Mouse (Mus musculus) hindbrain, embryonic 15.5 days (tissue): Measurements from ENCODE around the gene Pop7. TPM values are rescaled to one million over a fixed set of nuclear protein-coding genes. Genes with fewer than 3 reads are reported as not detected.
A peak's percentile ranks its signal among the peaks of the same experiment; 100 is the strongest.

ENCODE experiments used
- ATAC-seq: fragments of 200-750 bp; cut with Nextera tagmentation; 2 replicates; pipeline ENCODE4 v1.8.0; 2017; ENCODE audit warnings: low read depth, moderate number of reproducible peaks, moderate TSS enrichment; ENCODE audit not compliant: low FRiP score
- H3K27ac ChIP-seq: fragments of 300-500 bp; sonication (generic); replicated peaks from 2 replicates; pipeline ENCODE4 v1.5.1; 2015; ENCODE audit warnings: mild to moderate bottlenecking, inconsistent platforms
- H3K27me3 ChIP-seq: fragments of 300-500 bp; sonication (generic); 2 replicates; pipeline ENCODE4 v1.6.1; 2015; ENCODE audit warnings: control low read depth, inconsistent platforms
- H3K36me3 ChIP-seq: fragments of 300-500 bp; sonication (generic); 2 replicates; pipeline ENCODE4 v1.6.1; 2015; ENCODE audit warnings: control low read depth, inconsistent platforms
- H3K4me1 ChIP-seq: fragments of 300-500 bp; sonication (generic); replicated peaks from 2 replicates; pipeline ENCODE4 v1.6.1; 2015; ENCODE audit warnings: control low read depth, inconsistent platforms
- H3K4me2 ChIP-seq: fragments of 300-500 bp; sonication (generic); 2 replicates; pipeline ENCODE4 v1.6.1; 2015; ENCODE audit warnings: moderate library complexity, mild to moderate bottlenecking, inconsistent platforms
- H3K4me3 ChIP-seq: fragments of 300-500 bp; sonication (generic); 2 replicates; pipeline ENCODE4 v1.5.1; 2015; ENCODE audit warnings: mild to moderate bottlenecking, inconsistent platforms
- H3K9ac ChIP-seq: fragments of 300-500 bp; sonication (generic); 2 replicates; pipeline ENCODE4 v1.6.1; 2015; ENCODE audit warnings: inconsistent platforms
- H3K9me3 ChIP-seq: fragments of 300-500 bp; sonication (generic); 2 replicates; pipeline ENCODE4 v1.6.1; 2016; ENCODE audit warnings: control low read depth, inconsistent platforms
- WGBS: fragments of 180-500 bp; shearing (Covaris S2); methylation state at CpG from one replicate; pipeline ENCODE4 v1.1.7; 2015; 5-methylcytosine and 5-hydroxymethylcytosine counted together
- polyA plus RNA-seq: library from polyadenylated mRNA; unstranded; fragments of >200 nt; fragmentation: Nextera tagmentation; extraction: Ambion mirVana; gene quantifications from 2 replicates; pipeline ENCODE4 v1.2.1, GENCODE M21; 2015

The Pop7 gene
- polyA plus RNA-seq, 1 experiment from 2014 or later = 81.0 TPM

DNA sequence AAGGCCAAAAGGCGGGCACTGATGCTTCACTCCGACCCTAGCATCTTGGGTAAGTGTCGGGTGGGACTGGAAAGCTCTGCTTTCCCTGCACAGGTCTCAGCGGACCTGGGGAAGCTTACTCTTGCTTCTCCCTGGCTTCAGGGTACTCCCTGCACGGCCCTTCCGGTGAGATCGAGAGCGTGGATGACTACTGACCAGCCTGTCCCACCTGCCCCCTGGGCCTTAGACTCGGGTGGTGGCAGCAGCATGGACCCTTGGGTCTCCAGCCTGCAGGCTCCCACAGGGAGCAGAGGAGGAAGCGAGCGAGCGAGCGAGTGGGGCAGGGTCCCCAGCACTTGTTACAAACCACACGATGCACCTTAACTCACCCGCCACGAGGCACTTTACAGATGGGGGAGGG lies 23.2 kb upstream of the Pop7 start:
- Histone ChIP-seq H3K9me3 (no peaks in the 10 kb centered on the region), H3K4me1 (peaks cover 33% of the 10 kb centered on the region), H3K4me2 (no peak overlapping the region), H3K9ac (peak overlapping the region; percentile 15; the same call in 1 of the 2 replicates), H3K36me3 (peaks cover 77% of the 10 kb centered on the region), H3K27me3 (no peaks in the 10 kb centered on the region), H3K27ac (peak overlapping the region; percentile 7; the same call in 1 of the 2 replicates), H3K4me3 (no peak overlapping the region)
- WGBS = 75% methylated on average over 16 of the region's 16 CpGs
- ATAC-seq = no peak

DNA sequence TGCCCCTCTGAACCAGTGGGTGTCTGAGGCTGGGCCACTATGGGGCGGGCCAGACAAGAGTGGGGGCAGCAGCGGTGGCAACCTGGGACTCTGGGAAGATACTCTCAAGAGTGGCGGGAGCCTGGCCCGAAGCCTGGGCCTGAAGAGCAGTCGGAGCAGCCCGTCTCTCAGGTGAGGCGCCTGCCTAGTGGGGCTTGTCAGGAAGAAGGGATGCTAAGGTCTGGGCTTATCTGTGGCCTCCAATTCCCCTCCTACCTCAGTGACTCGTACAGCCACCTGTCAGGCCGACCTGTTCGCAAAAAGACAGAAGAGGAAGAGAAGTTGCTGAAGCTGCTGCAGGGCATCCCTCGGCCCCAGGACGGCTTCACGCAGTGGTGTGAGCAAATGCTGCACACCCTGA lies 22.4 kb upstream of the Pop7 start:
- H3K9ac ChIP-seq = no peak overlapping the region
- no peaks in the 10 kb centered on the region for H3K9me3 ChIP-seq
- 0 out of 2 replicates have a peak overlapping the region, but pooled peaks have one; percentile 7 for H3K27ac ChIP-seq
- no peak for ATAC-seq
- no peak overlapping the region for H3K4me2 ChIP-seq
- H3K4me1 ChIP-seq = peaks cover 24% of the 10 kb centered on the region
- H3K36me3 ChIP-seq = peaks cover 85% of the 10 kb centered on the region
- WGBS = 88% methylated on average over 13 of the region's 13 CpGs
- H3K27me3 ChIP-seq = no peaks in the 10 kb centered on the region
- no peak overlapping the region for H3K4me3 ChIP-seq

DNA sequence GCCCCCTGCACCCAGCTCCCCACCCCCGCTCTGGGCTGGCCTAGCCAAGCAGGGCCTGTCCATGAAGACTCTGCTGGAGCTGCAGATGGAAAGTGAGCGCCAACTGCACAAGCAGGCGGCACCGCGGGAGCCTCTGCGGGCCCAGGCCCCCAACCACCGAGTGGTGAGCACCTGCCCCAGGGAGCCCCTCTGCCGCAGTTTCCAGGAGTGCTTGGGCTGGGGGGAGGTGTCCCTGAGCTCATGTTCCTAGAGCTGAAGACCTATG lies 21.9 kb upstream of the Pop7 start:
- Histone ChIP-seq H3K36me3 (peaks cover 86% of the 10 kb centered on the region), H3K9me3 (no peaks in the 10 kb centered on the region), H3K27me3 (no peaks in the 10 kb centered on the region), H3K4me2 (no peak overlapping the region), H3K4me1 (peaks cover 20% of the 10 kb centered on the region), H3K9ac (no peak overlapping the region), H3K27ac (no peak overlapping the region), H3K4me3 (no peak overlapping the region)
- ATAC-seq = no peak
- WGBS = 79% methylated on average over 8 of the region's 8 CpGs

DNA sequence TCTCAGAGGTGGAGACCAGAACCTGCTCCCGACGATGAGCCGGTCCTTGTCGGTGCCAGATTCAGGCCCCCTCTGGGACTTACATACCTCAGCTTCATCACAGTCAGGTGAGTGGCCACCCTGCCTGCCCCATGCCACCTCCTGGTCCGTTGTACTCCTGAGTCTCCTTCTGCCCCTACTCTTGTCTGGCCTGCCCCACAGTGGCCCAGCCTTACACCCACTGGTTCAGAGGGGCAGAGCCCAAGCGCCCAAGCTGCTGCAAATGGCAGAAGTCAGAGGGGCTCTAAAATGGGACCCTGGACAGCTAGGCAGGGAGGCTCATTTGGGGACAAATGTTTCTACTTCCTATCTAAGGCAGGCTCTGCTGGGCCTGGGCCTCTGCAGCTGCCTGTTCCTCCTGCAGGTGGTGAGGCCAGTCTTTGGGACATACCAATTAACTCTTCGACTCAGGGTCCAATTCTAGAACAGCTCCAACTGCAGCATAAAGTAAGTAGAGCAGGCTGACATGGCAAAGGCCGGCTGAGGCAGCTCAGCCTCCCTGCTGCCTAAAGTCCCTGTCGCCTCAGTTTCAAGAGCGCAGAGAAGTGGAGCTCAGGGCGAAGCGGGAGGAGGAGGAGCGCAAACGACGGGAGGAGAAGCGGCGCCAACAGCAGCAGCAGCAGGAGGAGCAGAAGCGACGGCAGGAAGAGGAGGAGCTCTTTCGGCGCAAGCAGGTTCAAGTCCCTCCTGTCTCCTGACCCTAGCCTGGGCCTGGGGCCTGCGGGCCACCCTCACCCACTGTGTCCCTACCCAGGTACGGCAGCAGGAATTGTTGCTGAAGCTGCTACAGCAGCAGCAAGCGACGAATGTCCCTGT lies 21.3 kb upstream of the Pop7 start:
- Histone ChIP-seq H3K4me2 (no peak overlapping the region), H3K4me3 (no peak overlapping the region), H3K9me3 (no peaks in the 10 kb centered on the region), H3K4me1 (peaks cover 15% of the 10 kb centered on the region), H3K27me3 (no peaks in the 10 kb centered on the region), H3K9ac (no peak overlapping the region), H3K27ac (no peak overlapping the region), H3K36me3 (peaks cover 86% of the 10 kb centered on the region)
- WGBS = 83% methylated on average over 25 of the region's 25 CpGs
- no peak for ATAC-seq

DNA sequence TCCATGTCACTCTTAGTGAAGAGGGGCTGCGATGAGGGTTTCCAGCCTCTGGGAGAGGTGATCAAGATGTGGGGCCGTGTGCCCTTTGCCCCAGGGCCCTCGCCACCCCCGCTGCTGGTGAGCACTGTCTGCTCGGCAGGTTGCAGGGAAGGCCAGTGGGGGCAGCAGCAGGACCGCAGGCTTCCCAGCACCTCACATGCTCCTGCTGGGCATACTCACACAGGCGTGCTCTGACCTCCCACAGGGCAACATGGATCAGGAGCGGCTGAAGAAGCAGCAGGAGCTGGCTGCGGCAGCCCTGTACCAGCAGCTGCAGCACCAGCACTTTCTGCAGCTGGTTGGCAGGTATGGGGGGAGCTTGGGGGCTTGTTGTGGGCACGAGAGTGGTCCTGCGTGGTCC lies 20.4 kb upstream of the Pop7 start:
- Histone ChIP-seq H3K4me3 (no peak overlapping the region), H3K27ac (no peak overlapping the region), H3K9ac (no peak overlapping the region), H3K27me3 (no peaks in the 10 kb centered on the region), H3K4me2 (no peak overlapping the region), H3K9me3 (no peaks in the 10 kb centered on the region), H3K36me3 (peaks cover 80% of the 10 kb centered on the region), H3K4me1 (peaks cover 9% of the 10 kb centered on the region; the same call in 1 of the 2 replicates)
- 69% methylated on average over 11 of the region's 11 CpGs for WGBS
- ATAC-seq = no peak

DNA sequence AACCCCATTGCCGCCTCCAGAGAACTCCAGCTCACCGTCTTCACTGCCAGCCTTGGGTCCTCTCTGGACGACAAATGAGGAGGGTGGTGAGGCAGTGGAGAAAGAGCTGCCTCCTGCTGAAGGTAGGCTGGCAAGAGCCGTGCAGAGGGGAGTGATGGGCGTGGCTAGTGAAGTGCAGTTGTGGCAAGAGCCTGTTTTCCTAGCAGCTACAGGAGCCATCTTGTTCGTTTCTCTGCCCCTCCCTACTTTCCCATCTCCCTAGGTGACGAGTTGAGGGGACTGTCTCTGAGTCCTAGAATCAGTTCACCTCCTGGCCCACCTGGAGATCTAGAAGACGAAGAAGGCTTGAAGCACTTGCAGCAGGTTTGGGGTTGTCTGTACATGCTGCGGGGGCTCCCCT lies 19.5 kb upstream of the Pop7 start:
- peaks cover 9% of the 10 kb centered on the region; the same call in 1 of the 2 replicates for H3K4me1 ChIP-seq
- peaks cover 76% of the 10 kb centered on the region for H3K36me3 ChIP-seq
- no peak overlapping the region for H3K4me3 ChIP-seq
- no peak overlapping the region for H3K9ac ChIP-seq
- ATAC-seq = no peak
- no peaks in the 10 kb centered on the region for H3K9me3 ChIP-seq
- no peak overlapping the region for H3K4me2 ChIP-seq
- no peak overlapping the region for H3K27ac ChIP-seq
- WGBS = 80% methylated on average over 9 of the region's 9 CpGs
- H3K27me3 ChIP-seq = no peaks in the 10 kb centered on the region

DNA sequence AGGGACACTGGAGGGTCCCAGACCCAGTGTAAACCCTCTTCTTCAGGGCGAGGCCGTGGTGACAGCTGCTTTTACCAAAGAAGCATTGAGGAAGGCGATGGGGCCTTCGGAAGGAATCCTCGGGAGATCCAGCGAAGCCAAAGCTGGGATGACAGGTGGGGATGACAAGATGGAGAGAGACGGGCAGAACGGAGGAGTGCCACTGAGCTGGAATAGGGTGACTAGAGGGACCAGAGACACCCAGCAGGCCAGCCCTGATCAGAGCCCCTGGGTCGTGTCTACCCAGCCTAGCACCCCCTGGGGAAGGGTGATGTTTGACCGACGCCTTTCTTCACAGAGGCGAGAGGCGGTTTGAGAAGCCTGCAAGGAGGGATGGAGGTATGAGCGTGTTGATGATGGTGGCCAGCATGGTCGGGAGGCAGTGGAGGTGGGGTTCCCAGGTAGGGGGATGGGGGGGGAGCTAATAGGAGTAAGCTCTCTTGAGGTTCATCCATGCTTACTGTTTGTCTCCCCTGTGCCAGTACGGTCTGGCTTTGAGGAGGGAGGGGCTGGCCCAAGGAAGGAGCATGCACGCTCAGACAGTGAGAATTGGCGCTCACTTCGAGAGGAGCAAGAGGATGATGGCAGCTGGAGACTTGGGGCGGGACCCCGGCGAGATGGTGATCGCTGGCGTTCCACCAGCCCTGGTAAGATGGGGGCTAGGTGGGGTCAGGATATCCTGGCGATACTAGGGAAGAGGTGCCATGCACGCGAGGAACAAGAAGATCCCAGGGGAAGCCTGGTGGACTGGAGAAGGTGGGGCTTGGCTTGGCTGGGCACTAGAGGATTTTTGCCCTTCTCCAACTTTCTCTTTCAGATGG lies 17.6 kb upstream of the Pop7 start:
- no peak for ATAC-seq
- no peaks in the 10 kb centered on the region for H3K27me3 ChIP-seq
- H3K4me1 ChIP-seq = peaks cover under 1% of the 10 kb centered on the region; the same call in 1 of the 2 replicates
- whole genome bisulfite sequencing = 90% methylated on average over 27 of the region's 27 CpGs
- peaks cover 63% of the 10 kb centered on the region for H3K36me3 ChIP-seq
- H3K9me3 ChIP-seq = no peaks in the 10 kb centered on the region
- no peak overlapping the region for H3K4me3 ChIP-seq
- H3K9ac ChIP-seq = no peak overlapping the region
- no peak overlapping the region for H3K27ac ChIP-seq
- H3K4me2 ChIP-seq = no peak overlapping the region

DNA sequence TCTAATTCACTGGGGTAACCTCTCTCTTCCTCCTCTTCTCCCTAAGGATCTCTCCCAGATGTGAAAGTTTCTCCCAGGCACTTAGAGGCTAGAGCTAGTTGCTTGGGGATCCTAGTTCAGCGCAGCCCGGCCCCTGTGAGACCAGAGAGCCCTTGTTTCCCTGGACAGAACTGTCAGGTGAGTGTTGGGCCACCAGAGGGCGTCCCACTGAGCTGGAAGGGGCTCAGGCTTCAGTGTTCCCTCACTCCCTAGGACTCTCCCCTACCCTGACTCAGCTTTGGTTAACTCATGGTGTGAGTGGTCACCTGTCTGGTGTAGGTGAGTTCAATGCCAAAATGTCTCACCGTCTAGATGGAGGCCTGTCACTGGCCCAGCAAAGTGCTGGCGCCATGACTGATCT lies 16.1 kb upstream of the Pop7 start, which contains the start of gene Gigyf1:
Gene Gigyf1, plus strand, starts transcription at position 113 of the 400 bp plus-strand sequence.
- WGBS = 74% methylated on average over 5 of the region's 5 CpGs
- Histone ChIP-seq H3K4me2 (no peak within 1 kb of the TSS), H3K9ac (no peak within 1 kb of the TSS), H3K4me3 (no peak within 1 kb of the TSS), H3K27ac (no peak within 1 kb of the TSS), H3K27me3 (no peaks in the 10 kb centered on the region), H3K9me3 (no peaks in the 10 kb centered on the region), H3K4me1 (peaks cover 16% of the 10 kb centered on the region), H3K36me3 (peaks cover 49% of the 10 kb centered on the region)
- no peak for ATAC-seq

DNA sequence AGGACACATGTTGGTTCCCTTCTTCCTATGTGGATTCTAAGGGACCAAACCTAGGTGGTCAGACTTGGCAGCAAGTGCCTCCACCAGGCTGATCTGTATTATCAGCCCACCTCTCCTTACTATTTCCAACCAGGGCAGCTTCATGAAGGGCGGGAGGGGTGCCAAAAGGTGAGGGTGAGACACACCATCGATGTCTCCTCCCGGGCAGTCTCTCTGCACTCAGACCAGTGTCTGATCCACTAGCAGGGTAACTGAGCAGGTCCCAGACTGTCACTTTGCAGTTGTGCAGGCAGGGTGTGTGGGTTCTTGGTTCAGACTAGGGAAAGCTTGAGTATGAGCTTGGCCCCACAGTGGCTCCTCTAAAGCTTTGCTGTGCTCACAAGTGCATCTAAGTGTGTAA lies 12.5 kb upstream of the Pop7 start:
- H3K9me3 ChIP-seq = no peaks in the 10 kb centered on the region
- no peak overlapping the region for H3K9ac ChIP-seq
- no peaks in the 10 kb centered on the region for H3K27me3 ChIP-seq
- H3K36me3 ChIP-seq = peaks cover 12% of the 10 kb centered on the region
- peaks cover 41% of the 10 kb centered on the region for H3K4me1 ChIP-seq
- H3K4me3 ChIP-seq = no peak overlapping the region
- no peak for ATAC-seq
- no peak overlapping the region for H3K27ac ChIP-seq
- WGBS = 89% methylated on average over 3 of the region's 3 CpGs
- H3K4me2 ChIP-seq = no peak overlapping the region

DNA sequence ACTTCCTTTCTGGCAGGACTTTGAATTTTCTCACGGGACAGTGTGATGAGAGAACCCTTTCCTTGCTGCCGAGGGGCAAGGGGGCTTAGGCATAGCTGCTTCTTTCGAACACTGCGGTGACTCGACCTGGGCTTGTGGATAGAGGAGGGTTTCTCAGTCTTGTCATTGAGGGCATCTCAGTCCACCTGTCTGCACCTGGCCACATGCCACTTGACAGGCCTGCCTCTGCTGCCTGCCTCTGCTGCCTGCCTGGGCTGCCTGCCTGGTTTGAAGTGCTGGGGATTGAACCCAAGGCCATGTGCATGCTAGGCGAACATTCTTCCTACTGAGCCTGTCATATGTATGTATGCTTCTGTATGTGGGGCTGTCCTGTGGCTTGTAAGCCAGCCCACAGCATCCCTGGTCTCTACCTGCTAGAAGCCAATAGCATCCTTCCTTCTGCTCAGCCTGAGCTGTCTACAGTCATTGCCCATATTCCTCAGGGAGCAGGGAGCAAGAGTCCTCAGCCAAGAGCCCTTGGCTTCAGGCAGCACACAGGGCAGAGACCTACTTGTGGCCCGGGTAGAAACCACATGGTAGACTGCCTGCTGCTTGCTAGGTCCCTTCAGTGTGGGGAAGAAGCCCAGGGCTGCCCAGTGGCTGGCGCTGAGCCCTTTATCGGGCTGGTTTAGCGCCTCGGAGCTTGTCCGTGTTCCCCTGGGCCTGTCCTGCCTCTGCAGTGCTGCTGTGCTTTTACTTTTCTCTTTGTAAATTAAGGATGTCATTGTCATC lies 11.8 kb upstream of the Pop7 start:
- Histone ChIP-seq H3K27me3 (no peaks in the 10 kb centered on the region), H3K36me3 (peaks cover 7% of the 10 kb centered on the region), H3K4me3 (no peak overlapping the region), H3K27ac (no peak overlapping the region), H3K9ac (no peak overlapping the region), H3K9me3 (no peaks in the 10 kb centered on the region), H3K4me1 (peaks cover 44% of the 10 kb centered on the region), H3K4me2 (no peak overlapping the region)
- no peak for ATAC-seq
- WGBS = 86% methylated on average over 12 of the region's 12 CpGs

DNA sequence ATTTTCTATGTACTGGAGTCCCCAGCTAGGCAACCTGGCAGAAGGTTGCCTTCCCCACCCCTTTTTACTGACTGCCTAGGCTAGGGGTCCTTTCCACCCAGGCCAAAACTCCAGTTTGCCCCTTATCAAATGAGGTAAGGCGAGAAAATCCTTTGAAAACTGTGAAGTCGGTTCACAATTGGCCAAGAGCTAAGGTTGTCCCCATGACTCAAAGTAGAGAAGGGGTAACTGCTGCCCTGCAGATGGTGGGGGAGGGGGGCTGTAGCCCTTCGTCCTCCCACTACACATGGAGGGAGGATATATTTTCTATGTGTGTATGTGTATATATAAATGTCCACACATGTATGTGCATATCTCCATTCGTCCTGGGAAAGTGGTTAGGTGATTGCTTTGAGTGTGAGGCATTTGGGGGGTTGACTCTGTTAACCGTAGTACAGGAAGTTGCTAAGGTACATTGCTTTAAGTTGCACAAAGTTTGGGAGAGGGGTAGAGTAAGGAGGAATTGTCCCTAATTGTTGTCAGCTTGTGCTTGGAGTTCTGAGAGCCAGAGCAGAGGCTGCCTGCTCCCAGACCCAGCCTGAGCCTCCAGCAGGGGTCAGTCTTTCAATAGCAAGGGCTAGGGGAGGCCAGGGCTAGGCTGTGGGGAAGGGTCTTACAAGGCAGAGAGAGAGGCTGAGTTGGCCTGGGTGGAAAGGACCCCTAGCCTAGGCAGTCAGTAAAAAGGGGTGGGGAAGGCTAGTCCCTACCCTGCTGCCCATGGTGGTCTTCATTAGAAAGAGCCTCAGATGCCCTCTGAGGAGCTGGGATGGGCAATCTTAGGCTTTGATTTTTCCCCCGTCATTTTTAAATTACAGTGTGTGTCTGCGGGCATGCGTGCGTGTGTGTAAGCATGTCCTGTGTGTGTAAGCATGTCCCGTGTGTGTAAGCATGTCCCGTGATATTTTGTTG lies 10.8 kb upstream of the Pop7 start:
- Histone ChIP-seq H3K9me3 (no peaks in the 10 kb centered on the region), H3K9ac (no peak overlapping the region), H3K4me3 (no peak overlapping the region), H3K4me2 (peak overlapping the region; percentile 74), H3K27ac (no peak overlapping the region), H3K4me1 (peaks cover 44% of the 10 kb centered on the region), H3K27me3 (no peaks in the 10 kb centered on the region), H3K36me3 (no peaks in the 10 kb centered on the region)
- peak; percentile 38; the same call in 1 of the 2 replicates for ATAC-seq
- WGBS = 80% methylated on average over 11 of the region's 11 CpGs
